Mouse (Mus musculus) adrenal gland, adult (tissue): Measurements from ENCODE around the gene Cfhr1.

ENCODE experiments used
- DNase-seq, 2 experiments: peaks; one replicate each; pipeline ENCODE4 v3.0.0; 2022 to 2023; ENCODE audit warnings: low spot score in 1 of 2; ENCODE audit not compliant: inconsistent age in 2 of 2

Cfhr1 gene

DNA sequence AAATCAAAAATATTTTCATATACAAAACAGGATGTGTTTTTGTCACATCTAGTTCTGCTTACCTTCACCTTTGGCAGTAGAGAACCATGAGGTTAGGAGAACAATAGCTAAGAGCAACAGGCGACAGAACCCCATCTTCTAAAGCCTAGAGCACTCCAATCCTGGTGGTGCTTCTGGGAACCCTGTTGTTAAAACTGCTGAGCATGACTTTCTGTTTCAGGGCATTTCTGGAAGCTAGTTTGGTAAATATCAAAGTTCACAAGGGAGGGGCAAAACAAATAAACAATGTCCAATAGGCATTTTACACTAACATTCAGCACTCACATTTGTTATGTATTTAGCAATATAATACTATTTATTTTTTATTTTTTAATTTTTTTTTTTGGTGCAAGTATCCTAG, at the start of gene Cfhr1:
Gene Cfhr1, minus strand, starts transcription at position 249 of the 400 bp plus-strand sequence.
- no peak for DNase-seq

GRCm38 (mm10) chr1:139551311-139551710, 8.8 kb downstream of the Cfhr1 start:
- DNase-seq: no peak

DNA sequence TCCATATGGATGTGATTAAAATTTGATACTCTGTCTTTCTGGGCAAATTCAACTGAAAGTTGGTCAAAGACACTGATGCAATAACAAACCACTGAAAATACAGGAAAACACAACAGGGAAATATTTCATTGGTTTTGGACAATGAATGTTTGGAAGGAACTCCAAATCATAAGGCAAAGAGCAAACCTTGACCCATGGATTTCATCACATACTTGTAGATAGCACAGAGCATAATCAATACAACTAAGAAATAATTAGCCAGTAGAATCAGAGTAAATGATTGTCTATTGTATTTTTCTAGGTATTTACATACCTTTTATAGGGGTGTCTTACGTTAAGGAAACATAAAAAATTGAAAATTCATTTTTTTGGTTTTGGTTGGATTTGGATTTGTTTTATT, 11.5 kb downstream of the Cfhr1 start:
- DNase-seq: no peak

- DNase-seq: no peak
Observed at GRCm38 (mm10) chr1:139514556-139514955, 45.5 kb downstream of the Cfhr1 start.

DNA sequence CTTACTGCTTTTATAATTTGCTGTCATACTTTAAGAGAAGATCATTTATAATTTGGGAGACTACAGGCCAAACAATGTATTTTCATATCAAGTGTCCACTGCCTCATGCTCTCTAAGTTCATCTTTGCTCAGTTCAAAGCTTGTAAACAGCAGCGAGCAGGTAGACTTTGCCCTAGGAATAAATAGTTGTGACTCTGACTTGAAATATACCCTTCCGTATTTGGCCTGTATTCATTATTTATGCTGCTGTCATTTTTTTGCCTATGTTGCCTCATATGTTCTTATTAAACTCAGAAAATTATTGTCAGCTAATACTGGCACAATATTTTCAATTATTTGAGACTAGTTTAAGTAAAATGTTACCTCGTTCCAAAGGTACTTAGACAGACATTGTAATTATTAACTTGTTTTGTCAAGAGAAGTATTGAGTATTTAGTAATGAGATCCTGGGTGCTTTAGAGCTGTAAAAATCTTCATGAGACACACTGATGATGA, 58.8 kb downstream of the Cfhr1 start, which contains the start of gene F13b:
Gene F13b, plus strand, starts transcription at position 445 of the 495 bp plus-strand sequence.
- no peak for DNase-seq

GRCm38 (mm10) chr1:139499751-139500150, 60.3 kb downstream of the Cfhr1 start:
- DNase-seq: no peak
